Mouse (Mus musculus) E14TG2a.4 (cell line): ENCODE measurements around the gene Cuta.
"Not testable (repeated sequence)": the region's sequence is repeated elsewhere in the genome, so short reads cannot be mapped to it uniquely, and the experiment has no call there.

Experiments used
- CTCF ChIP-seq: conservative IDR thresholded peaks from 2 replicates; pipeline ENCODE4 v1.5.1; 2014; ENCODE audit warnings: low read length
- NANOG ChIP-seq: IDR thresholded peaks from 2 replicates; pipeline ENCODE4 v1.6.1; 2014; ENCODE audit warnings: borderline replicate concordance, low read length, mixed read lengths
- POU5F1 ChIP-seq: IDR thresholded peaks from 2 replicates; pipeline ENCODE4 v1.6.1; 2014; ENCODE audit warnings: low read length, borderline replicate concordance

DNA sequence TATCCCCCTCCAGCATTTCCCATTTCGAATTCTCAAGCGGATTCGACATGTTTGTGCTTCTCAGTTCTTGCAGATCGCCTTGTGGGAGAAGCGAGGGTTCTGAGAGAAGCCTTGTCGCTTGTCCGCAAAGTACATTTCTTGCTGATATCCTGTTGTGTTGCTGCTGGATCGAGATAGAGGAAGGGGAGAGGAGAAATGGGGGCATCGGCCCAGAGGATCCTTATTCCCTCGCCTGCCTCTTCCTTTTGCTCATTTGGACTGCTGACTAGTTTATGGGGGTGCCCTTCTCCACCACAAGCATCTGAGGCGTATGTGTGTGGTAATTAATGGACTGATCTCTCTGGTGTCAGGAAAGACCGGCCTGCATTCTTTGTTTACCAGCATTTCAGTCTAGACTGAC is 21.8 kb downstream of the Cuta start:
- TF ChIP-seq CTCF, POU5F1, NANOG: not testable (repeated sequence)
